Mouse (Mus musculus) liver, embryonic 15.5 days (tissue): ENCODE results near the gene Zscan25. TPM values are rescaled to one million over a fixed set of nuclear protein-coding genes. Genes with fewer than 3 reads are reported as not detected.
"Not testable (repeated sequence)": the region's sequence is repeated elsewhere in the genome, so short reads cannot be mapped to it uniquely, and the experiment has no call there.

Source experiments
- ATAC-seq: fragments of 200-750 bp; cut with Nextera tagmentation; 2 replicates; pipeline ENCODE4 v1.8.0; 2017; ENCODE audit warnings: moderate number of reproducible peaks, mild to moderate bottlenecking, moderate library complexity; ENCODE audit not compliant: insufficient read depth
- H3K27ac ChIP-seq: fragments of 300-500 bp; sonication (generic); replicated peaks from 2 replicates; pipeline ENCODE4 v1.5.1; 2015; ENCODE audit warnings: mild to moderate bottlenecking, inconsistent platforms
- H3K27me3 ChIP-seq: fragments of 300-500 bp; sonication (generic); 2 replicates; pipeline ENCODE4 v1.6.1; 2015; ENCODE audit warnings: mild to moderate bottlenecking, inconsistent platforms
- H3K36me3 ChIP-seq: fragments of 300-500 bp; sonication (generic); replicated peaks from 2 replicates; pipeline ENCODE4 v1.6.1; 2015; ENCODE audit warnings: moderate library complexity, mild to moderate bottlenecking, inconsistent platforms
- H3K4me1 ChIP-seq: fragments of 300-500 bp; sonication (generic); replicated peaks from 2 replicates; pipeline ENCODE4 v1.6.1; 2015; ENCODE audit warnings: inconsistent platforms
- H3K4me2 ChIP-seq: fragments of 300-500 bp; sonication (generic); 2 replicates; pipeline ENCODE4 v1.6.1; 2015; ENCODE audit warnings: moderate library complexity, mild to moderate bottlenecking, inconsistent platforms
- H3K4me3 ChIP-seq: fragments of 300-500 bp; sonication (generic); replicated peaks from 2 replicates; pipeline ENCODE4 v1.5.1; 2015; ENCODE audit warnings: mild to moderate bottlenecking, inconsistent platforms
- H3K9ac ChIP-seq: fragments of 300-500 bp; sonication (generic); 2 replicates; pipeline ENCODE4 v1.6.1; 2015; ENCODE audit warnings: moderate library complexity, mild to moderate bottlenecking, inconsistent platforms
- H3K9me3 ChIP-seq: fragments of 300-500 bp; sonication (generic); replicated peaks from 2 replicates; pipeline ENCODE4 v1.6.1; 2016; ENCODE audit warnings: inconsistent platforms
- WGBS: fragments of 180-500 bp; shearing (Covaris S2); methylation state at CpG from one replicate; pipeline ENCODE4 v1.1.7; 2015; ENCODE audit warnings: mixed read lengths; ENCODE audit not compliant: insufficient replicate concordance; 5-methylcytosine and 5-hydroxymethylcytosine counted together
- polyA plus RNA-seq: library from polyadenylated mRNA; unstranded; fragments of >200 nt; fragmentation: Nextera tagmentation; extraction: Ambion mirVana; gene quantifications from 2 replicates; pipeline ENCODE4 v1.2.1, GENCODE M21; 2015

The Zscan25 gene
- 0.13 and 0.14 TPM in 2 replicates for polyA plus RNA-seq

DNA sequence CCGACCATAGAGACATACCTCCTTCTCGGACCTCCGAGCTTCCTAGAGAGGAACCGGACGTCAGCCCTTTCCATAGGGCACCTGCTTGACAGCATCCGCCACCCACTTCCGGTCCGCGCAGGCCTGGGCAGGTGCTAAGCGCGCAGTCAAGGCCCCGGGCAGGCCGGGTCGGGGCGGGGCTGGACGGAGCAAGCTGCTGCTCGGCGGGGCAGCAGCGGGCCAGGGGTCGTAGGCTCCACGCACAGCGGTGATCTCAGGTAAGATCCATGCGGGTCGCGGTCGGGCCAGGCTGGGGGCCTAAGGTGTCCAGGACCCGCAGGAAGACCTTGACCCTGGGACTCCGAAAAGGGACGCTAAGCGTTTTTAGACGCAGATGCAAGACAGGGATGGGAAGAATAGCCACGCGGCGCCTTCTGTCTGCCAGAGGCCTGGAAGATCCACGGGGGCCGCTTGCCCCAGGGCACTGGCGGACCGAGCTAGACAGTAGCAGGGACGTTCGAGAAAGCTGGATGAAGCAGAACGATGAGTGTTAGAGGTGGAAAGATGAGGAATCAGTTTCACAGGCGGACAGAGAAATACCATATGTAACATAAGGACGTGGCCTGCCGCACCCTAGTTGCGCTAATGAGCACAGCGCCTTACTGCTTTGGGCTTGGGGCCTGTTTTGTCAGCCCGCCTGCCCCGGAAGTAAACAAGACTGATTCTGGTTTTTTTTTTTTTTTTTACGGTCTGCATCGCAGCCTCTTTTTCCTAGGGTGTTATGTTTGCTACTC, at the start of gene Zscan25:
TSS of gene Zscan25 (plus strand) at position 130 of the 773 bp plus-strand sequence.
- no peaks in the 10 kb centered on the region for H3K9me3 ChIP-seq
- peak within 1 kb of the TSS; percentile 89 for H3K27ac ChIP-seq
- peak; percentile 100 for ATAC-seq
- WGBS: under 1% methylated on average over 50 of the region's 50 CpGs
- peak within 1 kb of the TSS; percentile 80 for H3K4me2 ChIP-seq
- H3K4me1 ChIP-seq: peaks cover 16% of the 10 kb centered on the region
- peaks cover 34% of the 10 kb centered on the region for H3K36me3 ChIP-seq
- peak within 1 kb of the TSS; percentile 85 for H3K4me3 ChIP-seq
- no peaks in the 10 kb centered on the region for H3K27me3 ChIP-seq
- peak within 1 kb of the TSS; percentile 85 for H3K9ac ChIP-seq

DNA sequence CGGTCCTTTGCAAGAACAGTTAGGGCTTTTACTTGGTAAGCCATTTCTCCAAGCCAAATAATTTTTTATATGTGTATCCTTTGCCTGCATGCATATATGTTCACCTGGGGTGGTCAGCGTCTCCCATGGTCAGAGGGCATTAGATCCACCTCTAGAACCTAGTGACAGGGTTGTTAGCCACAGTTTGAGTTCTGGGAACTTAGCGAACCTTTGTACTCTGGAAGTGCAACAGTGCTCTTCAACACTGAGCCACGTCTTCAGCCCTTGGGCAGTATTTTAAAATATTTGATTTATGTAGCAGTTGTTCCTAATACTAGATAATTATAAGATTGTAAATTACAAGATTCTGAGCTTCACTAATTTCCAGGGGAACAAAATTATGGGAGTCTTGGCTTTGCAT, 49.7 kb upstream of the Zscan25 start:
- Histone ChIP-seq H3K36me3 (peaks cover 25% of the 10 kb centered on the region), H3K4me2 (peak overlapping the region; percentile 82), H3K4me3 (peak overlapping the region; percentile 86), H3K27ac (peak overlapping the region; percentile 96), H3K9me3 (no peaks in the 10 kb centered on the region), H3K4me1 (peaks cover 26% of the 10 kb centered on the region), H3K27me3 (no peaks in the 10 kb centered on the region), H3K9ac (no peak overlapping the region; the same call in 1 of the 2 replicates)
- 72% methylated on average over 4 of the region's 4 CpGs for WGBS
- ATAC-seq: no peak

DNA sequence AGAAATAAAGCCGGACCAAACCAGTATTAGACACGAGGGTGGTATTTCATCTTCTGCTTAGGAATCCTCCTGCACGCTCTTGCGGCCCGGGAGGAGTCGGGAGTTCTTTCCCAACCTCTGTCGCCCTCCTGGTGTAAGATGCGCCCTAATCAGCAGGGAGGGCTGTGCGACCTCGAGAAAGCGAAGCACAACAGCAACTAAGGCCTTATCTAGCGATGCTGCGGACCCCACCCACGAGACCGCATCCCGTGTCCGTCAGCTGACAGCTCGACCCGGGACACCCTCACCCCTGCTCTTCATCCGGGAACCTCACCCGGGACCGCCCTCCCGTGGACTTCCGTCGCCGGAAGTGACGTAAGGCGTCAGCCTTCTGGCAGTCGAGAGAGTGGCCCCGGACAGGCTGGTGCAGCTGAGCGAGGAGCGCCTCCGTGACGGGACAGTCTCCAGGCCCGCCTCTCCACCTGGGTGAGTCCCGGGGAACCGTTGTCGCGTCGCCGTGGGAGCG, 48.9 kb upstream of the Zscan25 start, which contains the start of gene Zfp655:
TSS of gene Zfp655 (plus strand) at position 349 of the 505 bp plus-strand sequence.
- H3K4me3 ChIP-seq: peak within 1 kb of the TSS; percentile 86
- peaks cover 26% of the 10 kb centered on the region for H3K4me1 ChIP-seq
- ATAC-seq: peak; percentile 98
- under 1% methylated on average over 42 of the region's 42 CpGs for WGBS
- H3K27ac ChIP-seq: peak within 1 kb of the TSS; percentile 96
- peaks cover 32% of the 10 kb centered on the region for H3K36me3 ChIP-seq
- peak within 1 kb of the TSS; percentile 82 for H3K4me2 ChIP-seq
- H3K9me3 ChIP-seq: no peaks in the 10 kb centered on the region
- H3K9ac ChIP-seq: peak within 1 kb of the TSS; percentile 91
- H3K27me3 ChIP-seq: no peaks in the 10 kb centered on the region

DNA sequence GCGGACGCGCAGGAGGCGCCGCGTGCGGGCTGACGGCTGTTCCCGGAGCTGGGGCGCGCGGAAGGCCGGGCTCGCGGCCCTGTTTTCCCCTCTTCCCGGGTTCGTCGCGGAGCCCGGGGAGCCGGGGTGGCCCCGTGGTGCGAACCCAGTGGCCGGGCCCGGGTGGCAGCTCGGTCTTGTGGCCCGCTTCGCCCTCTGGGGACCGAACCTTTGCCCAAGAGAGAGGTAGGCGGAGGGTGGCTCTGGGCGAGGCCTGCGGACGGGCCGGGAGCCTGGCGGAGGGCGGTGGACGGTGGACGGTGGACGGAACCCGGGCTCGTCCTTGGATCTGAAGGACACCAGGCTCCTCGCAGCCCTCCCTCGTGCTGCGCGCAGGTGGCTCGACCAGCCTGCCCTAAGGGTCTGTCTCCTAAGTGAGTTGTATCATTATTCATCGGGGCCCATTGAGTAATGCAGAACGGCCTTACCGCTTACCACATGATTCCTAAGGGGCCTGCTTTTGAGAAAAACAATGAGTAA, 48.3 kb upstream of the Zscan25 start:
- peaks cover 26% of the 10 kb centered on the region for H3K4me1 ChIP-seq
- under 1% methylated on average over 45 of the region's 49 CpGs for WGBS
- peak overlapping the region; percentile 91 for H3K9ac ChIP-seq
- H3K36me3 ChIP-seq: peaks cover 37% of the 10 kb centered on the region
- H3K27me3 ChIP-seq: no peaks in the 10 kb centered on the region
- H3K4me2 ChIP-seq: peak overlapping the region; percentile 82
- peak overlapping the region; percentile 96 for H3K27ac ChIP-seq
- H3K9me3 ChIP-seq: no peaks in the 10 kb centered on the region
- peak overlapping the region; percentile 86 for H3K4me3 ChIP-seq
- peak; percentile 63 for ATAC-seq

DNA sequence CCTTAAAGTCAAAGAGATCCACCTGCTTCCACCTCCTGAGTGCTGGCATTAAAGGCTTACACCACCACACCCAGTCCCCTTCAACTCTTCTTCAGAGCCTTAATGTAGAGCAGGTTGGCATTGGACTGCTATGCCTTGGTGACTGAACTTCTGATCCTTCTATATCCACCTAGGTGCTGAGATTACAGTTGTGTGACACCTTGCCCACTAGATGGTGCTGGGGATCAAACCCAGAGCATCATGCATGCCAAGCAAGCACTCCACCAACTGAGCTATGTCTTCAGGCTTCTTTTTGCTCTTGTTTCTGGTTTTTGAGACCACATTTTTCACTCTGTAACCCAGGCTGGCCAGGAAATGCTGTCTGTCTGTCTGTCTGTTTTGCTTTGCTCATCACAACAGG, 45.7 kb upstream of the Zscan25 start:
- Histone ChIP-seq H3K9me3 (no peaks in the 10 kb centered on the region), H3K4me1 (peaks cover 26% of the 10 kb centered on the region), H3K4me2 (no peak overlapping the region), H3K27ac (no peak overlapping the region), H3K4me3 (no peak overlapping the region), H3K36me3 (peaks cover 58% of the 10 kb centered on the region), H3K27me3 (no peaks in the 10 kb centered on the region), H3K9ac (no peak overlapping the region)
- no peak for ATAC-seq

DNA sequence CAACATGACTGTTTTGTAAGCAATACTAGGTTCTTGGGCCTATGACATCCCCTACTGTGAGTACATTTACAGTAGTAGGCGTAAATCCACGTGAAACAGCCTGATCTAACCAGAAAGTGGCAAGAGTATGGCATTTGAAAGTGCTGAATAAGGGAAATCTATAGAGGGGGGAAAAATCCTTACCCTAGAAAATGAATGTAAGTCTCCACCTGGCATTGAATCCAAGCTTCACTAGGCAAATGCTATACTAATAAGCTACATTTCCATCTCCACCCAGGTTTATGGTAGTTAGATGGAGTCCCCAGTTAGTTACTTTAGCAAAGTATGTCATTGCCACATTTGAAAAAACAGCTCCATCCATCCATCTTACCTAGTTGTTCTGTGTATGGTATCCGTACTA, 30.8 kb upstream of the Zscan25 start:
- Histone ChIP-seq H3K27ac (no peak overlapping the region), H3K27me3 (no peaks in the 10 kb centered on the region)
- WGBS: 78% methylated on average over 3 of the region's 3 CpGs

DNA sequence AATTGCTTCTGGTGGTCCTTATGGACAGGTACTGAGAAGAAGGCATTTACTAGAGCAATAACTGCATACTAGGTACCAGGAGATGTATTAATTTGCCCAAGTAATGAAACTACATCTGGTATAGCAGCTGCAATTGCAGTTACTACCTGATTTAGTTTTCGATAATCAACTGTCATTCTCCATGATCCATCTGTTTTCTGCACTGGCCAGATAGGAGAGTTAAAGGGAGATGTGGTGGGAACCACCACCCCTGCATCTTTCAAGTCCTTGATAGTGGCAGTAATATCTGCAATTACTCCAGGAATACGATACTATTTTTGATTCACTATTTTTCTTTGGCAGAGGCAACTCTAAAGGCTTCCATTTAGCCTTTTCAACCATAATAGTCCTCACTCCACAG, 6.7 kb upstream of the Zscan25 start:
- not testable (repeated sequence) for H3K4me1 ChIP-seq, H3K9ac ChIP-seq, H3K36me3 ChIP-seq, H3K4me3 ChIP-seq, ATAC-seq, H3K27me3 ChIP-seq, H3K9me3 ChIP-seq, H3K27ac ChIP-seq, H3K4me2 ChIP-seq
- WGBS: 48% methylated on average over 2 of the region's 2 CpGs

More for the DNA sequence above, 30.8 kb upstream of the Zscan25 start:
- no peak overlapping the region for H3K4me3 ChIP-seq
- H3K4me1 ChIP-seq: no peaks in the 10 kb centered on the region
- no peak overlapping the region for H3K4me2 ChIP-seq
- no peaks in the 10 kb centered on the region for H3K9me3 ChIP-seq
- H3K9ac ChIP-seq: no peak overlapping the region
- H3K36me3 ChIP-seq: peaks cover 73% of the 10 kb centered on the region
- ATAC-seq: no peak

DNA sequence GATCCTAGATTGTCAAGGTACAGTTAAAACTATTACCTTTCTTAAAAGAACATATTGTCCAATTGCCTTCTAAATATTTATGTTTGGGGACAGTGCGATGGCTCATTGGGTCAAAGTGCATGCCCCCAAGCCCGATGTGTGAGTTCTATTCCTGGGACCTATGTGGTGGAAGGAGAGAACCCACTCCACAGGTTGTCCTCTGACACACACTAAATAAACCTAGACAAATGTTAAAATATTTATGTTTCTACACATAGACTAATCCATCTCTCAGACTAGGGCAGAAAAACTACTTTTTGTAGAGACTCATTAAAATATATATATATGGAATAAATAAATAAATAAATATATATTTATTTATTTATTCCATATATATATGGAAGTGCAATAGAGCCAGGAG, 352 bp upstream of the Zscan25 start:
- Histone ChIP-seq H3K27me3 (no peaks in the 10 kb centered on the region), H3K9me3 (no peaks in the 10 kb centered on the region), H3K4me3 (peak overlapping the region; percentile 85), H3K4me2 (peak overlapping the region; percentile 80), H3K36me3 (peaks cover 28% of the 10 kb centered on the region), H3K9ac (no peak overlapping the region), H3K27ac (no peak overlapping the region), H3K4me1 (peaks cover 16% of the 10 kb centered on the region)
- WGBS: 87% methylated on average over 2 of the region's 2 CpGs
- no peak for ATAC-seq

DNA sequence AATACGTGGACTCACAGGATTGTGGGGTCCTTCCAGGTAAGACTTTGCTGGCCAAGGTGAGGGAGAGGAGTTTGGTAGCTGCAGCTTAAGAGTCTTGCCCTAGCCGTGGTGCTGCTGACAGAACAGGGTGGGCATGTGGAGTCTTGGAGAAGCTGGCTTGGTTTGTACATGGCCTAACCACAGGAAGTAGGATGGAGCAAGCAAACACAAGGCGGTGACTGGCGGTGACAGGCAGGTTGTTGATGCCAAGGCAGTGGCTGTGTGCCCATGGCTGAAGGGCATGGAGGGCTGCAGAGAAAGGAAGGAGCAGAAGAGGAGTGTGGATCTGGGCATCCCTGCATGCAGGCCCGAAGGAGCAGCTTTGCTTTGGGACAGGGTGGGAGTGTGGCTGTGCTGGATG, 8.1 kb downstream of the Zscan25 start:
- H3K4me1 ChIP-seq: no peaks in the 10 kb centered on the region
- 0 out of 2 replicates have a peak, but pooled peaks have one; percentile 11 for ATAC-seq
- no peak overlapping the region for H3K4me3 ChIP-seq
- peaks cover 92% of the 10 kb centered on the region for H3K36me3 ChIP-seq
- no peak overlapping the region for H3K4me2 ChIP-seq
- H3K27ac ChIP-seq: no peak overlapping the region
- no peak overlapping the region for H3K9ac ChIP-seq
- no peaks in the 10 kb centered on the region for H3K27me3 ChIP-seq
- 78% methylated on average over 5 of the region's 5 CpGs for WGBS
- no peaks in the 10 kb centered on the region for H3K9me3 ChIP-seq

DNA sequence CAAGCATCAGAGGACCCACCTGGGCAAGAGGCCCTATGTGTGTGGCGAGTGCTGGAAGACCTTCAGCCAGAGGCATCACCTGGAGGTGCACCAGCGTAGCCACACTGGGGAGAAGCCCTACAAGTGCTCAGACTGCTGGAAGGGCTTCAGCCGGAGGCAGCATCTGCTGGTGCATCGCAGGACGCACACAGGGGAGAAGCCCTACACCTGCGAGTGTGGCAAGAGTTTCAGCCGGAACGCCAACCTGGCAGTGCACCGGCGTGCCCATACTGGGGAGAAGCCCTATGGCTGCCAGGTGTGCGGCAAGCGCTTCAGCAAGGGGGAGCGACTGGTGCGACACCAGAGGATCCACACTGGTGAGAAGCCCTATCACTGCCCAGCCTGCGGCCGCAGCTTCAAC, 10.4 kb downstream of the Zscan25 start:
- H3K9ac ChIP-seq: no peak overlapping the region
- H3K9me3 ChIP-seq: no peaks in the 10 kb centered on the region
- no peaks in the 10 kb centered on the region for H3K27me3 ChIP-seq
- ATAC-seq: no peak
- no peak overlapping the region for H3K27ac ChIP-seq
- 89% methylated on average over 16 of the region's 16 CpGs for WGBS
- no peak overlapping the region for H3K4me3 ChIP-seq
- no peaks in the 10 kb centered on the region for H3K4me1 ChIP-seq
- peaks cover 70% of the 10 kb centered on the region for H3K36me3 ChIP-seq
- H3K4me2 ChIP-seq: no peak overlapping the region

DNA sequence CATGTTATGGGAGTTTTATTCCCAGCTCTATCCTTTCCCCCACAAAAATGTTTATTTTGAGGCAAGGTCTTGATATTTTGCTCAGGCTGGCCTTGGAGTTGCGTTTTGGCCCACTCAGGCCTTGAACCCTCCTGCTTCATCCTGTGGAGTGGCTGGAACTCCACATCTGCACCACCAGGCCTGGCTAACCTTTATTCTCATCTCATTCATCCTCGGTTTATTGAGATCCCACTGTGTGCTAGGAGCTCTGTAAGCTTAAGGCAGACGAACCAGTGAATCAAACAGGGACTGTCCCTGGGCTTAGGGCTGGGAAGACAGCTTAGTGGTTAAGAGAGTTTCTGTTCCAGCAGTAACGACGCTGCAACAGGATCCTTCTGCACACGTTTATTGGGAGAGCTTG, 12.1 kb downstream of the Zscan25 start:
- Histone ChIP-seq H3K9me3 (no peaks in the 10 kb centered on the region), H3K36me3 (peaks cover 55% of the 10 kb centered on the region), H3K4me1 (no peaks in the 10 kb centered on the region), H3K9ac (no peak overlapping the region), H3K27ac (no peak overlapping the region), H3K4me2 (no peak overlapping the region), H3K4me3 (no peak overlapping the region), H3K27me3 (no peaks in the 10 kb centered on the region)
- 78% methylated on average over 6 of the region's 6 CpGs for WGBS
- no peak for ATAC-seq
